Mouse (Mus musculus): Measurements from ENCODE around the gene Olfr325. TPM values are rescaled to one million over a fixed set of nuclear protein-coding genes. Genes with fewer than 3 reads are reported as not detected.

Olfr325 gene
- polyA plus RNA-seq, 1 experiment from 2014 or later, result not detected

DNA sequence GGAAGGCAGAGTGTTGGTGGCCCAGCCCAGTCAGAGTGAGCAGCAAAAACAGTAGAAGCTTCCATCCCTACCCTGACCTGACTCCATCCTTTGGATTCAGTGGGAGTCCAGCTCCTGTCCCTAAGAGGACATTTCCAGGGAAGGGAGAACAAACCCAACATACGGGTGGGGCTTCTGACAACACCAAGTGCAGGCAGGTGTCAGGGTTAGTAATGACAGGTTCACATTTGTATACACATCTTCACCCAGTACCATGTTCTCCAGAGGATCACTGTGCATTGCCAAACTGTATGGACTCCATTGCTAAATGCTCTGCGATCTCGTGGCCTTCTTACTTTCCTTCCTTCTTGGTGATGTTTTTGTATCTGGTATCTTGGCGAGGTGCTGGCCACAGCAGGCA, 38.4 kb downstream of the Olfr325 start, which contains the start of gene 2210407C18Rik:
TSS of gene 2210407C18Rik (minus strand) at position 101 of the 400 bp plus-strand sequence.
- no peak for ATAC-seq
- H3K27ac ChIP-seq (ENCODE audit: low read length), result no peak within 1 kb of the TSS
- H3K36me3 ChIP-seq (ENCODE audit: control insufficient read depth, insufficient read depth, low read length), result no peaks in the 10 kb centered on the region
- no peak within 1 kb of the TSS for H3K4me2 ChIP-seq (ENCODE audit: low read depth, low read length)
- H3K4me3 ChIP-seq (ENCODE audit: low read length), result no peak within 1 kb of the TSS
- H3K9me3 ChIP-seq (ENCODE audit: control insufficient read depth, low read length), result no peaks in the 10 kb centered on the region
- WGBS, result 91% methylated on average over 4 of the region's 4 CpGs
- H3K27me3 ChIP-seq (replicated peaks; ENCODE audit: control insufficient read depth, insufficient read depth, low read length), result 0 out of 2 replicates have a peak, but pooled peaks cover 7% of the 10 kb centered on the region
- peaks cover 17% of the 10 kb centered on the region for H3K4me1 ChIP-seq (ENCODE audit: control insufficient read depth, insufficient read depth, low read length)
- no peak within 1 kb of the TSS for H3K9ac ChIP-seq (ENCODE audit: low read depth, low read length)

GRCm38 (mm10) chr11:58618369-58618768, 40.8 kb downstream of the Olfr325 start:
- Histone ChIP-seq H3K4me1 (ENCODE audit: control insufficient read depth, insufficient read depth, low read length) (peaks cover 12% of the 10 kb centered on the region), H3K9me3 (ENCODE audit: control insufficient read depth, low read length) (no peaks in the 10 kb centered on the region), H3K27ac (ENCODE audit: low read length) (no peak overlapping the region), H3K4me3 (ENCODE audit: low read length) (no peak overlapping the region), H3K4me2 (ENCODE audit: low read depth, low read length) (peak overlapping the region; percentile 23), H3K27me3 (replicated peaks; ENCODE audit: control insufficient read depth, insufficient read depth, low read length) (0 out of 2 replicates have a peak, but pooled peaks cover 6% of the 10 kb centered on the region), H3K9ac (ENCODE audit: low read depth, low read length) (no peak overlapping the region), H3K36me3 (ENCODE audit: control insufficient read depth, insufficient read depth, low read length) (no peaks in the 10 kb centered on the region)
- WGBS, result 57% methylated on average over 3 of the region's 3 CpGs
- peak; percentile 65 for ATAC-seq

- no peaks in the 10 kb centered on the region for H3K9me3 ChIP-seq (ENCODE audit: control insufficient read depth, low read length)
- WGBS, result 66% methylated on average over 6 of the region's 6 CpGs
- no peak overlapping the region for H3K9ac ChIP-seq (ENCODE audit: low read depth, low read length)
- no peak overlapping the region for H3K27ac ChIP-seq (ENCODE audit: low read length)
- H3K4me1 ChIP-seq (ENCODE audit: control insufficient read depth, insufficient read depth, low read length), result peaks cover 8% of the 10 kb centered on the region
- ATAC-seq, result peak; percentile 54
- no peaks in the 10 kb centered on the region for H3K36me3 ChIP-seq (ENCODE audit: control insufficient read depth, insufficient read depth, low read length)
- peak overlapping the region; percentile 23 for H3K4me2 ChIP-seq (ENCODE audit: low read depth, low read length)
- H3K4me3 ChIP-seq (ENCODE audit: low read length), result no peak overlapping the region
- H3K27me3 ChIP-seq (replicated peaks; ENCODE audit: control insufficient read depth, insufficient read depth, low read length), result 0 out of 2 replicates have a peak, but pooled peaks cover 6% of the 10 kb centered on the region
Observed at GRCm38 (mm10) chr11:58618793-58619192, 41.3 kb downstream of the Olfr325 start.

GRCm38 (mm10) chr11:58626146-58626545, 48.6 kb downstream of the Olfr325 start:
- Histone ChIP-seq H3K36me3 (ENCODE audit: control insufficient read depth, insufficient read depth, low read length) (no peaks in the 10 kb centered on the region), H3K27ac (ENCODE audit: low read length) (no peak overlapping the region), H3K4me3 (ENCODE audit: low read length) (no peak overlapping the region), H3K9me3 (ENCODE audit: control insufficient read depth, low read length) (no peaks in the 10 kb centered on the region), H3K9ac (ENCODE audit: low read depth, low read length) (no peak overlapping the region), H3K4me1 (ENCODE audit: control insufficient read depth, insufficient read depth, low read length) (no peaks in the 10 kb centered on the region), H3K4me2 (ENCODE audit: low read depth, low read length) (no peak overlapping the region), H3K27me3 (replicated peaks; ENCODE audit: control insufficient read depth, insufficient read depth, low read length) (0 out of 2 replicates have a peak, but pooled peaks cover 2% of the 10 kb centered on the region)
- no peak for ATAC-seq
- WGBS, result 55% methylated on average over 4 of the region's 4 CpGs

- no peak for ATAC-seq
- no peaks in the 10 kb centered on the region for H3K4me1 ChIP-seq (ENCODE audit: control insufficient read depth, insufficient read depth, low read length)
- H3K36me3 ChIP-seq (ENCODE audit: control insufficient read depth, insufficient read depth, low read length), result no peaks in the 10 kb centered on the region
- 75% methylated on average over 5 of the region's 5 CpGs for WGBS
- H3K27ac ChIP-seq (ENCODE audit: low read length), result no peak within 1 kb of the TSS
- no peak within 1 kb of the TSS for H3K9ac ChIP-seq (ENCODE audit: low read depth, low read length)
- no peak within 1 kb of the TSS for H3K4me2 ChIP-seq (ENCODE audit: low read depth, low read length)
- H3K4me3 ChIP-seq (ENCODE audit: low read length), result no peak within 1 kb of the TSS
- no peaks in the 10 kb centered on the region for H3K27me3 ChIP-seq (replicated peaks; ENCODE audit: control insufficient read depth, insufficient read depth, low read length)
- no peaks in the 10 kb centered on the region for H3K9me3 ChIP-seq (ENCODE audit: control insufficient read depth, low read length)
Observed at GRCm38 (mm10) chr11:58630401-58630800, 52.9 kb downstream of the Olfr325 start, which contains the start of gene Olfr323. Gene Olfr323, minus strand, starts transcription at chr11:58630501.

Other genes starting within 250 kb of the Olfr325 start
- gene Zfp672, start 247.4 kb upstream of the Olfr325 start, polyA plus RNA-seq (2015; fragmentation: Nextera tagmentation; extraction: Ambion mirVana), result 35.4 and 35.5 TPM in 2 replicates
- gene Sh3bp5l, start 247.0 kb upstream of the Olfr325 start, polyA plus RNA-seq (2015; fragmentation: Nextera tagmentation; extraction: Ambion mirVana), result 28.3 TPM in 2 replicates
- gene Lypd8, start 198.7 kb upstream of the Olfr325 start, polyA plus RNA-seq (2015; fragmentation: Nextera tagmentation; extraction: Ambion mirVana), result 1,405 and 1,451 TPM in 2 replicates
- gene 1810065E05Rik, start 156.6 kb upstream of the Olfr325 start, polyA plus RNA-seq (2015; fragmentation: Nextera tagmentation; extraction: Ambion mirVana), result 0.15 and 0.20 TPM in 2 replicates
- not detected in 2 replicates for gene Gm12253, start 145.2 kb upstream of the Olfr325 start, polyA plus RNA-seq (2015; fragmentation: Nextera tagmentation; extraction: Ambion mirVana)
- not detected in 2 replicates for gene Lypd9, start 124.8 kb upstream of the Olfr325 start, polyA plus RNA-seq (2015; fragmentation: Nextera tagmentation; extraction: Ambion mirVana)
- not detected in 2 replicates for gene Olfr30, start 115.5 kb upstream of the Olfr325 start, polyA plus RNA-seq (2015; fragmentation: Nextera tagmentation; extraction: Ambion mirVana)
- gene Olfr332, start 85.2 kb upstream of the Olfr325 start, polyA plus RNA-seq (2015; fragmentation: Nextera tagmentation; extraction: Ambion mirVana), result not detected in 2 replicates
- not detected in 2 replicates for gene Olfr331, start 75.2 kb upstream of the Olfr325 start, polyA plus RNA-seq (2015; fragmentation: Nextera tagmentation; extraction: Ambion mirVana)
- gene Olfr330, start 42.9 kb upstream of the Olfr325 start, polyA plus RNA-seq (2015; fragmentation: Nextera tagmentation; extraction: Ambion mirVana), result not detected in 2 replicates
- gene Olfr329-ps, start 31.3 kb upstream of the Olfr325 start, polyA plus RNA-seq (2015; fragmentation: Nextera tagmentation; extraction: Ambion mirVana), result not detected in 2 replicates
- 0.06 TPM in 1 of 2 replicates, not detected in the other for gene Olfr328, start 22.1 kb upstream of the Olfr325 start, polyA plus RNA-seq (2015; fragmentation: Nextera tagmentation; extraction: Ambion mirVana)
- gene Olfr224, start 7.2 kb upstream of the Olfr325 start, polyA plus RNA-seq (2015; fragmentation: Nextera tagmentation; extraction: Ambion mirVana), result not detected in 2 replicates
- gene Olfr324, start 17.4 kb downstream of the Olfr325 start, polyA plus RNA-seq (2015; fragmentation: Nextera tagmentation; extraction: Ambion mirVana), result not detected in 2 replicates
- 0.51 TPM in 1 of 2 replicates, not detected in the other for gene 2210407C18Rik, start 38.3 kb downstream of the Olfr325 start, polyA plus RNA-seq (2015; fragmentation: Nextera tagmentation; extraction: Ambion mirVana)
- gene Olfr323, start 52.8 kb downstream of the Olfr325 start, polyA plus RNA-seq (2015; fragmentation: Nextera tagmentation; extraction: Ambion mirVana), result not detected in 2 replicates
- 0.12 and 0.27 TPM in 2 replicates for gene Trim58, start 62.7 kb downstream of the Olfr325 start, polyA plus RNA-seq (2015; fragmentation: Nextera tagmentation; extraction: Ambion mirVana)
- gene Olfr322, start 81.1 kb downstream of the Olfr325 start, polyA plus RNA-seq (2015; fragmentation: Nextera tagmentation; extraction: Ambion mirVana), result not detected in 2 replicates
- gene Olfr320, start 103.4 kb downstream of the Olfr325 start, polyA plus RNA-seq (2015; fragmentation: Nextera tagmentation; extraction: Ambion mirVana), result not detected in 2 replicates
- not detected in 2 replicates for gene Olfr319, start 121.4 kb downstream of the Olfr325 start, polyA plus RNA-seq (2015; fragmentation: Nextera tagmentation; extraction: Ambion mirVana)
- not detected in 2 replicates for gene Olfr318, start 146.3 kb downstream of the Olfr325 start, polyA plus RNA-seq (2015; fragmentation: Nextera tagmentation; extraction: Ambion mirVana)
- gene Olfr317, start 161.5 kb downstream of the Olfr325 start, polyA plus RNA-seq (2015; fragmentation: Nextera tagmentation; extraction: Ambion mirVana), result not detected in 2 replicates
- not detected in 2 replicates for gene Olfr316, start 175.0 kb downstream of the Olfr325 start, polyA plus RNA-seq (2015; fragmentation: Nextera tagmentation; extraction: Ambion mirVana)
- gene Olfr315, start 195.5 kb downstream of the Olfr325 start, polyA plus RNA-seq (2015; fragmentation: Nextera tagmentation; extraction: Ambion mirVana), result not detected in 2 replicates
- gene Olfr314, start 205.2 kb downstream of the Olfr325 start, polyA plus RNA-seq (2015; fragmentation: Nextera tagmentation; extraction: Ambion mirVana), result not detected in 2 replicates
- gene Fam183b, start 224.2 kb downstream of the Olfr325 start, polyA plus RNA-seq (2015; fragmentation: Nextera tagmentation; extraction: Ambion mirVana), result 8.5 and 10.4 TPM in 2 replicates
- not detected in 2 replicates for gene Olfr313, start 237.3 kb downstream of the Olfr325 start, polyA plus RNA-seq (2015; fragmentation: Nextera tagmentation; extraction: Ambion mirVana)

Data from intestine, embryonic 16.5 days (tissue).